Mouse (Mus musculus): Measurements from ENCODE around the gene Tuft1.

GRCm38 (mm10) chr3:94616717-94617116 is 42.0 kb downstream of the Tuft1 start:
- TF ChIP-seq CTCF (IDR thresholded peaks at IDR 0.05; ENCODE audit: insufficient read depth, low read depth, low read length) (no peak), POLR2A (IDR thresholded peaks at IDR 0.05; ENCODE audit: insufficient read depth, low read depth, low read length) (no peak)

Data from olfactory bulb, adult 2 months (tissue).